Mouse (Mus musculus): ENCODE results near the gene Fahd1. TPM values are rescaled to one million over a fixed set of nuclear protein-coding genes. Genes with fewer than 3 reads are reported as not detected.

Fahd1 gene
- 9.0 TPM for polyA plus RNA-seq (2014; fragmentation: Illumina TruSeq; extraction: RNeasy Lipid Tissue Mini Kit (QIAGEN cat#74804); ENCODE audit: insufficient read depth, low read depth, low replicate concordance)

DNA sequence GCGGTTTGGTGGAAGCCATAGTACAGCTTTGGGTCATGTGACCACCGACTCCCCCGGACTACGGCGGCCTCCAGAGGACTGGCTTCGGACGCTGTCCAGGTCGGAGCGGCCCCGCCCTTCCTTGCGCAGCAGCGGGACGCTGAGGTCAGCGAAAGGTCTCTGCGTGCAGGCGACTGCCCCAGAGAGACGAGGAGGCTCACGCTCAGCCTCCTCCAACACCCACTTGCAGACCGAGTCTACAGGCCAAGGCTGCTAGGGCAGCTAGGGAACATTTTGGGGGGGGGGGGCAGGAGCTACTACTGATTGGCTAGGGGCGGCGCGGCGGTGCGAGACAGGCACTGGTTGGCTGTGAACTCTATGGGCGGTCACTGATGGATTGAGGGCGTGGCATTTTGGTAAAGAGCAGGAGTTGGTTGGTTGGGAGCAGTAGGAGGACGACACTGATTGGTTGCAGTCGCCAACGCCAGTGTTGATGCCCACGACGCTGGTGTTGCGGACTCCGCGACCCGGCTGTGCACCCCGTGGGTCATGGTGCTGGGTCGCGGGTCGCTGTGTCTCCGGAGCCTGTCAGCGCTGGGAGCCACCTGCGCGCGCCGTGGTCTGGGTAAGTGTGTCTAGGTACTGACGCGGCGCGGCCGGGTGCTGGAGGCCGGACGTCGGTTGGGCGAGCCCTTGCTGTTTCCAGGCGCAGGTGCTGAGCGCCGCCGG is at the start of gene Fahd1:
TSS of gene Fahd1 (minus strand) at position 300 of the 708 bp plus-strand sequence.

GRCm38 (mm10) chr17:24896241-24896992 is 46.3 kb upstream of the Fahd1 start, which contains the start of gene Nme3:
Gene Nme3 (plus strand): TSS chr17:24896500.

DNA sequence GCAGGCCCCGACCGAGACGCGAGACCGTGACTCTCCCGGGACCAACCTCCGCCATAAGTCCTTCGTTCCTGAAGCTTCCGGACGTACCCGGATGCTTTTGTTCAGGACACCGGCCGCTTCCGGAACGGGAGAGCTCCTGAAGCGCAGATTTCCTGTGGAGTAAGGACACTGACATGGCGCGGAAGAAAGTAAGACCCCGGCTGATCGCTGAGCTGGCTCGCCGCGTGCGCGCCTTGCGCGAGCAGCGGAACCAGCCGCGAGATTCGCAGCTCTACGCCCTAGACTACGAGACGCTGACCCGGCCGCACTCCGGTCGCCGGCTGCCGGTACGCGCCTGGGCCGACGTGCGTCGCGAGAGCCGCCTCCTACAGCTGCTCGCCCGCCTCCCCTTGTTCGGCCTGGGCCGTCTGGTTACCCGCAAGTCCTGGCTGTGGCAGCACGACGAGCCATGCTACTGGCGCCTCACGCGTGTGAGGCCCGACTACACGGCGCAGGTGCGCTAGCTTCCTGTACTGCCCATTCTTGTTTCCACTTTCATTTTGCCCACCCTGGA is 44.9 kb upstream of the Fahd1 start, which contains the start of the genes Eme2 and Mrps34:
TSS of gene Eme2 (minus strand) at position 93 of the 553 bp plus-strand sequence.
TSS of gene Mrps34 (plus strand) at position 122 of the 553 bp plus-strand sequence.

GRCm38 (mm10) chr17:24886134-24886931 is 36.2 kb upstream of the Fahd1 start, which contains the start of the genes Nubp2 and Spsb3:
Gene Nubp2 (minus strand): TSS chr17:24886349.
Gene Spsb3 (plus strand): TSS chr17:24886643.

GRCm38 (mm10) chr17:24865776-24866175 is 15.6 kb upstream of the Fahd1 start, which contains the start of gene Igfals:
Gene Igfals (plus strand): TSS chr17:24865997.

DNA sequence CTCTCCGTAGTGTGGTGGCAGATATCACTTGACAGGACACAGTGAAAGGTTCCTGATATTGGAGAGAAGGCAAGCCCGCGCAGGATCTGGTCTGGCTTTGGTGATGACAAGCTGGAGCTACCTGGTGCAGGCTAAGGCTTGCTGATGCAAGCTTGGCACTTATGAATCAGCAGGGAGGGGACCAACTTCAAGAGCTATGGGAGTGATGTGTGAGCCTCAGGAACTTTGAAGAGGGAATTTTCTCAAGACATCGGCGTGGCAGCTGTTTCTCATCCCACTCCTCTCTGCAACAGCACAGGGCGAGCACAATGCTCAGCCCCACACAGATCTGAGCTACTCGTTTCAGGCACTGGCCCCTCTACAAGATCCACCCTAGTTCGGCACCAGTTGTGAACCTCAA is 10.3 kb downstream of the Fahd1 start, which contains the start of gene Hagh:
TSS of gene Hagh (plus strand) at position 302 of the 400 bp plus-strand sequence.

DNA sequence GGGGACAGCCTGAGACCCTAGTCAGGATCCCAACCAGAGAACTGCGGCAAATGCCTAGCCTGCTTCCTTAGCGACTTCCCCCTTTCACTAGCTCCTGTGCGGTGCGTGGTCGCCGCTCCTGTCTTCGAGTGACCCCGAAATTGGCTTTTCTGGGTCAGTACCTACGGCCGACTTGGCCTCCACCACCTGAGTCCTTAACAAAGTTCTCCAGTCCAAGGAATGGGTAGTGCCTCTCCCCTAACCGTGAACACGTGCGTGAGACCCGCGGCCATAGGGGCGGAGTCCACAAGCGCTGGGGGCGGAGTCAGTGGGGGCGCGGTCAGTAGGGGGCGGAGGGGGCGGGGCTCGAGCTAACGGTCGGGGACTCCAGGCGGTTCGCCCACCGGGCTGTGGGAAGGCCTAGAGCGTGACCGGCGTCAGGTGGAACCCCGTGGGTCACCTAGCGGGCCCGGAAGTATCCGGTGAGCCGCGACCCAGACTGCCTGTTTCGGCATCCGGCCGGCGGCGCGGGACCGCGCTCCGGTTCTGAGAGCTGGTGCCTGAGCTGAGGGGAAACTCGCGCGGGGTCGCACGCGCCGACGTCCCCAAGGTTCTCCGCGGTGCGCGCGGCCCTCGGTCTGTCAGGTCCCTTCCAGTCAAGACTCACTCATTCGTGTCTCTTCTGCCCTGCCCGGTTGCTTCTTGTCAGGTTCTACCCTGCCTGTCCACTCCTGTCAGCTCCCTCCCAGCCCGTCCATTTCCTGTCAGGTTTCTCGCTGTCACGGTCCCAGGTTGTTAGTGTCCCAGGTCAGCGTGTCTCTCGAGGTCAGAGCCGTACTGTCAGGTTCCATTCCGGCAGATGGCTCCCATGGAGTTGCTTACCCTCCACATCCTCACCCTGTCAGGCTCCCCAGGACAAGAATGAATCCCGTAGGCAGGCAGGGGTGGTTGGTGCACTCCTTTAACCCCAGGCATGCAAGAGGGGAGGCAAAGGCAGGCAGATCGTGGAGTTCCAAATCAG is 45.9 kb downstream of the Fahd1 start, which contains the start of gene Meiob:
TSS of gene Meiob (plus strand) at position 338 of the 1,000 bp plus-strand sequence.

Other genes with a start within 250 kb of the Fahd1 start
- 60.0 TPM for gene Tsc2, start 217.7 kb downstream of the Fahd1 start, polyA plus RNA-seq (2014; fragmentation: Illumina TruSeq; extraction: RNeasy Lipid Tissue Mini Kit (QIAGEN cat#74804); ENCODE audit: insufficient read depth, low read depth, low replicate concordance)
- 10.0 TPM for gene Nthl1, start 217.7 kb downstream of the Fahd1 start, polyA plus RNA-seq (2014; fragmentation: Illumina TruSeq; extraction: RNeasy Lipid Tissue Mini Kit (QIAGEN cat#74804); ENCODE audit: insufficient read depth, low read depth, low replicate concordance)
- gene Slc9a3r2, start 200.0 kb downstream of the Fahd1 start, polyA plus RNA-seq (2014; fragmentation: Illumina TruSeq; extraction: RNeasy Lipid Tissue Mini Kit (QIAGEN cat#74804); ENCODE audit: insufficient read depth, low read depth, low replicate concordance), result 287 TPM
- gene Npw, start 191.9 kb downstream of the Fahd1 start, polyA plus RNA-seq (2014; fragmentation: Illumina TruSeq; extraction: RNeasy Lipid Tissue Mini Kit (QIAGEN cat#74804); ENCODE audit: insufficient read depth, low read depth, low replicate concordance), result 29.8 TPM
- gene Zfp598, start 180.7 kb downstream of the Fahd1 start, polyA plus RNA-seq (2014; fragmentation: Illumina TruSeq; extraction: RNeasy Lipid Tissue Mini Kit (QIAGEN cat#74804); ENCODE audit: insufficient read depth, low read depth, low replicate concordance), result 17.1 TPM
- gene Syngr3, start 160.4 kb downstream of the Fahd1 start, polyA plus RNA-seq (2014; fragmentation: Illumina TruSeq; extraction: RNeasy Lipid Tissue Mini Kit (QIAGEN cat#74804); ENCODE audit: insufficient read depth, low read depth, low replicate concordance), result 0.15 TPM
- gene Gfer, start 154.2 kb downstream of the Fahd1 start, polyA plus RNA-seq (2014; fragmentation: Illumina TruSeq; extraction: RNeasy Lipid Tissue Mini Kit (QIAGEN cat#74804); ENCODE audit: insufficient read depth, low read depth, low replicate concordance), result 16.3 TPM
- gene Noxo1, start 154.1 kb downstream of the Fahd1 start, polyA plus RNA-seq (2014; fragmentation: Illumina TruSeq; extraction: RNeasy Lipid Tissue Mini Kit (QIAGEN cat#74804); ENCODE audit: insufficient read depth, low read depth, low replicate concordance), result 5.1 TPM
- 18.7 TPM for gene Tbl3, start 142.7 kb downstream of the Fahd1 start, polyA plus RNA-seq (2014; fragmentation: Illumina TruSeq; extraction: RNeasy Lipid Tissue Mini Kit (QIAGEN cat#74804); ENCODE audit: insufficient read depth, low read depth, low replicate concordance)
- not detected for gene Rnf151, start 132.3 kb downstream of the Fahd1 start, polyA plus RNA-seq (2014; fragmentation: Illumina TruSeq; extraction: RNeasy Lipid Tissue Mini Kit (QIAGEN cat#74804); ENCODE audit: insufficient read depth, low read depth, low replicate concordance)
- 1,101 TPM for gene Rps2, start 132.2 kb downstream of the Fahd1 start, polyA plus RNA-seq (2014; fragmentation: Illumina TruSeq; extraction: RNeasy Lipid Tissue Mini Kit (QIAGEN cat#74804); ENCODE audit: insufficient read depth, low read depth, low replicate concordance)
- gene Ndufb10, start 125.9 kb downstream of the Fahd1 start, polyA plus RNA-seq (2014; fragmentation: Illumina TruSeq; extraction: RNeasy Lipid Tissue Mini Kit (QIAGEN cat#74804); ENCODE audit: insufficient read depth, low read depth, low replicate concordance), result 263 TPM
- gene Rpl3l, start 122.5 kb downstream of the Fahd1 start, polyA plus RNA-seq (2014; fragmentation: Illumina TruSeq; extraction: RNeasy Lipid Tissue Mini Kit (QIAGEN cat#74804); ENCODE audit: insufficient read depth, low read depth, low replicate concordance), result 1.8 TPM
- 138 TPM for gene Msrb1, start 113.7 kb downstream of the Fahd1 start, polyA plus RNA-seq (2014; fragmentation: Illumina TruSeq; extraction: RNeasy Lipid Tissue Mini Kit (QIAGEN cat#74804); ENCODE audit: insufficient read depth, low read depth, low replicate concordance)
- gene Hs3st6, start 97.4 kb downstream of the Fahd1 start, polyA plus RNA-seq (2014; fragmentation: Illumina TruSeq; extraction: RNeasy Lipid Tissue Mini Kit (QIAGEN cat#74804); ENCODE audit: insufficient read depth, low read depth, low replicate concordance), result 4.0 TPM
- not detected for gene Meiob, start 46.1 kb downstream of the Fahd1 start, polyA plus RNA-seq (2014; fragmentation: Illumina TruSeq; extraction: RNeasy Lipid Tissue Mini Kit (QIAGEN cat#74804); ENCODE audit: insufficient read depth, low read depth, low replicate concordance)
- gene Hagh, start 10.2 kb downstream of the Fahd1 start, polyA plus RNA-seq (2014; fragmentation: Illumina TruSeq; extraction: RNeasy Lipid Tissue Mini Kit (QIAGEN cat#74804); ENCODE audit: insufficient read depth, low read depth, low replicate concordance), result 45.6 TPM
- gene Igfals, start 15.6 kb upstream of the Fahd1 start, polyA plus RNA-seq (2014; fragmentation: Illumina TruSeq; extraction: RNeasy Lipid Tissue Mini Kit (QIAGEN cat#74804); ENCODE audit: insufficient read depth, low read depth, low replicate concordance), result 1.3 TPM
- gene Nubp2, start 36.0 kb upstream of the Fahd1 start, polyA plus RNA-seq (2014; fragmentation: Illumina TruSeq; extraction: RNeasy Lipid Tissue Mini Kit (QIAGEN cat#74804); ENCODE audit: insufficient read depth, low read depth, low replicate concordance), result 28.8 TPM
- 25.7 TPM for gene Spsb3, start 36.3 kb upstream of the Fahd1 start, polyA plus RNA-seq (2014; fragmentation: Illumina TruSeq; extraction: RNeasy Lipid Tissue Mini Kit (QIAGEN cat#74804); ENCODE audit: insufficient read depth, low read depth, low replicate concordance)
- gene Eme2, start 44.7 kb upstream of the Fahd1 start, polyA plus RNA-seq (2014; fragmentation: Illumina TruSeq; extraction: RNeasy Lipid Tissue Mini Kit (QIAGEN cat#74804); ENCODE audit: insufficient read depth, low read depth, low replicate concordance), result 8.2 TPM
- 47.3 TPM for gene Mrps34, start 44.8 kb upstream of the Fahd1 start, polyA plus RNA-seq (2014; fragmentation: Illumina TruSeq; extraction: RNeasy Lipid Tissue Mini Kit (QIAGEN cat#74804); ENCODE audit: insufficient read depth, low read depth, low replicate concordance)
- gene Nme3, start 46.1 kb upstream of the Fahd1 start, polyA plus RNA-seq (2014; fragmentation: Illumina TruSeq; extraction: RNeasy Lipid Tissue Mini Kit (QIAGEN cat#74804); ENCODE audit: insufficient read depth, low read depth, low replicate concordance), result 65.8 TPM
- 16.0 TPM for gene Mapk8ip3, start 86.6 kb upstream of the Fahd1 start, polyA plus RNA-seq (2014; fragmentation: Illumina TruSeq; extraction: RNeasy Lipid Tissue Mini Kit (QIAGEN cat#74804); ENCODE audit: insufficient read depth, low read depth, low replicate concordance)
- 12.6 TPM for gene Jpt2, start 110.3 kb upstream of the Fahd1 start, polyA plus RNA-seq (2014; fragmentation: Illumina TruSeq; extraction: RNeasy Lipid Tissue Mini Kit (QIAGEN cat#74804); ENCODE audit: insufficient read depth, low read depth, low replicate concordance)
- gene Cramp1l, start 165.4 kb upstream of the Fahd1 start, polyA plus RNA-seq (2014; fragmentation: Illumina TruSeq; extraction: RNeasy Lipid Tissue Mini Kit (QIAGEN cat#74804); ENCODE audit: insufficient read depth, low read depth, low replicate concordance), result 3.6 TPM
- gene Ift140, start 165.7 kb upstream of the Fahd1 start, polyA plus RNA-seq (2014; fragmentation: Illumina TruSeq; extraction: RNeasy Lipid Tissue Mini Kit (QIAGEN cat#74804); ENCODE audit: insufficient read depth, low read depth, low replicate concordance), result 6.4 TPM
- 141 TPM for gene Tmem204, start 233.2 kb upstream of the Fahd1 start, polyA plus RNA-seq (2014; fragmentation: Illumina TruSeq; extraction: RNeasy Lipid Tissue Mini Kit (QIAGEN cat#74804); ENCODE audit: insufficient read depth, low read depth, low replicate concordance)

Data from lung, adult 10 weeks (tissue).